Mouse (Mus musculus): Measurements from ENCODE around the gene Pick1. TPM values are rescaled to one million over a fixed set of nuclear protein-coding genes. Genes with fewer than 3 reads are reported as not detected.

Pick1 gene
- polyA plus RNA-seq, 1 experiment, result 82.6 TPM

- TF ChIP-seq POLR2A (IDR thresholded peaks at IDR 0.05; ENCODE audit: extremely low read depth, insufficient read depth, low read length) (no peak), CTCF (IDR thresholded peaks at IDR 0.05; ENCODE audit: extremely low read depth, insufficient read depth, low read length) (peak; percentile 24; the same call in 1 of the 2 replicates)
- Histone ChIP-seq H3K4me3 (ENCODE audit: insufficient read depth, low read length) (no peak overlapping the region), H3K4me1 (ENCODE audit: control insufficient read depth, insufficient read depth, low read length) (no peaks in the 10 kb centered on the region), H3K27ac (ENCODE audit: insufficient read depth, low read length) (no peak overlapping the region)
Measured at GRCm38 (mm10) chr15:79280209-79280608, 51.2 kb downstream of the Pick1 start.

GRCm38 (mm10) chr15:79280850-79281249 is 51.9 kb downstream of the Pick1 start:
- Histone ChIP-seq H3K4me1 (ENCODE audit: control insufficient read depth, insufficient read depth, low read length) (no peaks in the 10 kb centered on the region), H3K27ac (ENCODE audit: insufficient read depth, low read length) (no peak overlapping the region), H3K4me3 (ENCODE audit: insufficient read depth, low read length) (no peak overlapping the region)
- TF ChIP-seq CTCF (IDR thresholded peaks at IDR 0.05; ENCODE audit: extremely low read depth, insufficient read depth, low read length) (no peak), POLR2A (IDR thresholded peaks at IDR 0.05; ENCODE audit: extremely low read depth, insufficient read depth, low read length) (no peak)

- Histone ChIP-seq H3K4me1 (ENCODE audit: control insufficient read depth, insufficient read depth, low read length) (no peaks in the 10 kb centered on the region), H3K4me3 (ENCODE audit: insufficient read depth, low read length) (no peak overlapping the region), H3K27ac (ENCODE audit: insufficient read depth, low read length) (no peak overlapping the region)
- no peak for TF ChIP-seq POLR2A (IDR thresholded peaks at IDR 0.05; ENCODE audit: extremely low read depth, insufficient read depth, low read length)
- no peak for TF ChIP-seq CTCF (IDR thresholded peaks at IDR 0.05; ENCODE audit: extremely low read depth, insufficient read depth, low read length)
Measured at GRCm38 (mm10) chr15:79281389-79281788, 52.4 kb downstream of the Pick1 start.

- H3K4me3 ChIP-seq (ENCODE audit: insufficient read depth, low read length), result no peak overlapping the region
- H3K4me1 ChIP-seq (ENCODE audit: control insufficient read depth, insufficient read depth, low read length), result no peaks in the 10 kb centered on the region
- TF ChIP-seq POLR2A (IDR thresholded peaks at IDR 0.05; ENCODE audit: extremely low read depth, insufficient read depth, low read length) (no peak), CTCF (IDR thresholded peaks at IDR 0.05; ENCODE audit: extremely low read depth, insufficient read depth, low read length) (no peak)
- no peak overlapping the region for H3K27ac ChIP-seq (ENCODE audit: insufficient read depth, low read length)
Measured at GRCm38 (mm10) chr15:79282434-79282833, 53.5 kb downstream of the Pick1 start.

- Histone ChIP-seq H3K4me1 (ENCODE audit: control insufficient read depth, insufficient read depth, low read length) (no peaks in the 10 kb centered on the region), H3K27ac (ENCODE audit: insufficient read depth, low read length) (no peak overlapping the region), H3K4me3 (ENCODE audit: insufficient read depth, low read length) (no peak overlapping the region)
- TF ChIP-seq POLR2A (IDR thresholded peaks at IDR 0.05; ENCODE audit: extremely low read depth, insufficient read depth, low read length) (no peak), CTCF (IDR thresholded peaks at IDR 0.05; ENCODE audit: extremely low read depth, insufficient read depth, low read length) (no peak)
Measured at GRCm38 (mm10) chr15:79283371-79283770, 54.4 kb downstream of the Pick1 start.

- H3K27ac ChIP-seq (ENCODE audit: insufficient read depth, low read length), result no peak within 1 kb of the TSS
- H3K4me1 ChIP-seq (ENCODE audit: control insufficient read depth, insufficient read depth, low read length), result no peaks in the 10 kb centered on the region
- no peak within 1 kb of the TSS for H3K4me3 ChIP-seq (ENCODE audit: insufficient read depth, low read length)
- TF ChIP-seq CTCF (IDR thresholded peaks at IDR 0.05; ENCODE audit: extremely low read depth, insufficient read depth, low read length) (no peak), POLR2A (IDR thresholded peaks at IDR 0.05; ENCODE audit: extremely low read depth, insufficient read depth, low read length) (no peak)
Measured at GRCm38 (mm10) chr15:79285399-79285798, 56.4 kb downstream of the Pick1 start, which contains the start of gene Baiap2l2. Gene Baiap2l2, minus strand, starts transcription at chr15:79285537.

GRCm38 (mm10) chr15:79286141-79286540 is 57.2 kb downstream of the Pick1 start:
- no peak overlapping the region for H3K4me3 ChIP-seq (ENCODE audit: insufficient read depth, low read length)
- no peak overlapping the region for H3K27ac ChIP-seq (ENCODE audit: insufficient read depth, low read length)
- no peaks in the 10 kb centered on the region for H3K4me1 ChIP-seq (ENCODE audit: control insufficient read depth, insufficient read depth, low read length)
- TF ChIP-seq CTCF (IDR thresholded peaks at IDR 0.05; ENCODE audit: extremely low read depth, insufficient read depth, low read length) (no peak), POLR2A (IDR thresholded peaks at IDR 0.05; ENCODE audit: extremely low read depth, insufficient read depth, low read length) (no peak)

- Histone ChIP-seq H3K4me3 (ENCODE audit: insufficient read depth, low read length) (no peak overlapping the region), H3K4me1 (ENCODE audit: control insufficient read depth, insufficient read depth, low read length) (no peaks in the 10 kb centered on the region), H3K27ac (ENCODE audit: insufficient read depth, low read length) (no peak overlapping the region)
- TF ChIP-seq POLR2A (IDR thresholded peaks at IDR 0.05; ENCODE audit: extremely low read depth, insufficient read depth, low read length) (no peak), CTCF (IDR thresholded peaks at IDR 0.05; ENCODE audit: extremely low read depth, insufficient read depth, low read length) (no peak)
Measured at GRCm38 (mm10) chr15:79287091-79287490, 58.1 kb downstream of the Pick1 start.

GRCm38 (mm10) chr15:79288387-79288786 is 59.4 kb downstream of the Pick1 start:
- no peaks in the 10 kb centered on the region; the same call in 1 of the 2 replicates for H3K4me1 ChIP-seq (ENCODE audit: control insufficient read depth, insufficient read depth, low read length)
- no peak overlapping the region for H3K4me3 ChIP-seq (ENCODE audit: insufficient read depth, low read length)
- H3K27ac ChIP-seq (ENCODE audit: insufficient read depth, low read length), result no peak overlapping the region
- no peak for TF ChIP-seq POLR2A (IDR thresholded peaks at IDR 0.05; ENCODE audit: extremely low read depth, insufficient read depth, low read length)
- no peak for TF ChIP-seq CTCF (IDR thresholded peaks at IDR 0.05; ENCODE audit: extremely low read depth, insufficient read depth, low read length)

- H3K4me3 ChIP-seq (ENCODE audit: insufficient read depth, low read length), result no peak overlapping the region
- no peaks in the 10 kb centered on the region; the same call in 1 of the 2 replicates for H3K4me1 ChIP-seq (ENCODE audit: control insufficient read depth, insufficient read depth, low read length)
- no peak overlapping the region for H3K27ac ChIP-seq (ENCODE audit: insufficient read depth, low read length)
- no peak for TF ChIP-seq POLR2A (IDR thresholded peaks at IDR 0.05; ENCODE audit: extremely low read depth, insufficient read depth, low read length)
- no peak for TF ChIP-seq CTCF (IDR thresholded peaks at IDR 0.05; ENCODE audit: extremely low read depth, insufficient read depth, low read length)
Measured at GRCm38 (mm10) chr15:79289441-79289840, 60.5 kb downstream of the Pick1 start.
